24 mouse cellular contexts compared by ENCODE assay signal in genomic region chr10:127886551-127886950, GRCm38 (mm10). TPM values are rescaled to one million over a fixed set of nuclear protein-coding genes. Genes with fewer than 3 reads are reported as not detected.
DNase-seq lines count a peak whose midpoint lies in the region; ATAC-seq lines count a peak whose summit lies in the region.
"Had no signal": no experiment of that assay in that cellular context is flagged by ENCODE, and none has a peak within 500 bp of the region (broad histone marks: within the 10 kb centered on the region; RNA-seq: fewer than 3 reads in every experiment).

No protein-coding gene starts in this region.

- H3K9ac ChIP-seq in kidney, embryonic 15.5 days = no peak overlapping the region
- H3K9ac ChIP-seq in liver, embryonic 16.5 days (ENCODE audit: low read depth, low read length) = no peak overlapping the region
- H3K9ac ChIP-seq: embryonic facial prominence, embryonic 12.5 days; forebrain, embryonic 12.5 days; heart, embryonic 15.5 days had no signal

- H3K27ac ChIP-seq in kidney, embryonic 15.5 days = no peak overlapping the region
- H3K27ac ChIP-seq in liver, embryonic 16.5 days (ENCODE audit: low read length) = no peak overlapping the region
- H3K27ac ChIP-seq: embryonic facial prominence, embryonic 12.5 days; forebrain, embryonic 12.5 days; heart, adult 2 months; heart, embryonic 15.5 days had no signal

- WGBS in kidney, embryonic 15.5 days = 62% methylated on average over 1 of the region's 1 CpGs
- 55% methylated on average over 1 of the region's 1 CpGs for WGBS in liver, embryonic 16.5 days (ENCODE audit: insufficient replicate concordance)

- no peaks in the 10 kb centered on the region for H3K36me3 ChIP-seq in kidney, embryonic 15.5 days
- no peaks in the 10 kb centered on the region for H3K36me3 ChIP-seq in liver, embryonic 16.5 days (ENCODE audit: control insufficient read depth, insufficient read depth)
- H3K36me3 ChIP-seq: embryonic facial prominence, embryonic 12.5 days; forebrain, embryonic 12.5 days; heart, embryonic 15.5 days had no signal

- no peak overlapping the region for H3K4me2 ChIP-seq in kidney, embryonic 15.5 days
- H3K4me2 ChIP-seq in liver, embryonic 16.5 days (ENCODE audit: low read depth, low read length) = no peak overlapping the region
- H3K4me2 ChIP-seq: embryonic facial prominence, embryonic 12.5 days; forebrain, embryonic 12.5 days; heart, embryonic 11.5 days; heart, embryonic 15.5 days had no signal

- ATAC-seq in kidney, embryonic 15.5 days (replicated peaks; ENCODE audit: low FRiP score) = no peak
- ATAC-seq in liver, embryonic 16.5 days (ENCODE audit: low read depth) = peak; percentile 32; the same call in 1 of the 2 replicates
- ATAC-seq: activated CD4-positive, CD25-positive, alpha-beta regulatory T cell, adult 4 months; forebrain, embryonic 16.5 days; Patski had no signal

- H3K27me3 ChIP-seq in kidney, embryonic 15.5 days = no peaks in the 10 kb centered on the region
- H3K27me3 ChIP-seq in liver, embryonic 16.5 days (ENCODE audit: control insufficient read depth, insufficient read depth, low read depth, low read length) = no peaks in the 10 kb centered on the region
- H3K27me3 ChIP-seq: embryonic facial prominence, embryonic 12.5 days; forebrain, embryonic 12.5 days; heart, embryonic 15.5 days; Patski had no signal

- DNase-seq in kidney, adult 18-20 months = peak; percentile 68
- DNase-seq in liver = no peak
- DNase-seq in kidney, postnatal 14 days = peak; percentile 61
- DNase-seq in retina, postnatal 1 day = no peak
- no peak for DNase-seq in neural tube, embryonic 10.5 days (ENCODE audit: extremely low spot score, low spot score)
- DNase-seq: adrenal gland, postnatal 14 days; cerebellum, adult 11-12 months; cerebellum, adult 9-10 months; cerebellum, postnatal 25 days; gastrocnemius, postnatal 14 days; heart, adult 2 months; heart, postnatal 14 days had no signal

- H3K9me3 ChIP-seq in kidney, embryonic 15.5 days (replicated peaks) = no peaks in the 10 kb centered on the region
- no peaks in the 10 kb centered on the region for H3K9me3 ChIP-seq in liver, embryonic 16.5 days (replicated peaks; ENCODE audit: control insufficient read depth, low read length)
- H3K9me3 ChIP-seq: embryonic facial prominence, embryonic 12.5 days; forebrain, embryonic 12.5 days; heart, embryonic 15.5 days had no signal

- 0 out of 2 replicates have a peak, but pooled peaks cover 4% of the 10 kb centered on the region for H3K4me1 ChIP-seq in kidney, embryonic 15.5 days
- no peaks in the 10 kb centered on the region; the same call in 1 of the 2 replicates for H3K4me1 ChIP-seq in liver, embryonic 16.5 days (ENCODE audit: control insufficient read depth, low read depth, low read length)
- H3K4me1 ChIP-seq: forebrain, embryonic 12.5 days; heart, embryonic 15.5 days had no signal

- no peak overlapping the region for H3K4me3 ChIP-seq in kidney, embryonic 15.5 days (replicated peaks)
- H3K4me3 ChIP-seq in liver, embryonic 16.5 days (ENCODE audit: low read depth, low read length) = no peak overlapping the region
- H3K4me3 ChIP-seq: embryonic facial prominence, embryonic 12.5 days; forebrain, embryonic 12.5 days; heart, adult 2 months; heart, embryonic 15.5 days had no signal

RNA-seq across cellular contexts. Expression of gene Rdh7, which starts 2.1 kb away (rescaled TPM):
- polyA plus RNA-seq in kidney, embryonic 15.5 days (2015; fragmentation: Nextera tagmentation; extraction: Ambion mirVana) = not detected in 2 replicates
- polyA plus RNA-seq in liver, embryonic 16.5 days (2015; fragmentation: Nextera tagmentation; extraction: Ambion mirVana) = 20.8 and 33.3 TPM in 2 replicates
- polyA plus RNA-seq: activated CD4-positive, CD25-positive, alpha-beta regulatory T cell, adult 4 months; cortical plate, adult 2 months; embryonic facial prominence, embryonic 12.5 days; forebrain, embryonic 12.5 days; forebrain, embryonic 16.5 days; frontal cortex, adult 2 months; heart, adult 2 months; heart, embryonic 11.5 days; heart, embryonic 15.5 days; Patski had no signal

RNA-seq across cellular contexts. Expression of gene Sdr9c7, which starts 11.8 kb away (rescaled TPM):
- polyA plus RNA-seq in kidney, embryonic 15.5 days (2015; fragmentation: Nextera tagmentation; extraction: Ambion mirVana) = 0.08 TPM in 1 of 2 replicates, not detected in the other
- not detected in 2 replicates for polyA plus RNA-seq in liver, embryonic 16.5 days (2015; fragmentation: Nextera tagmentation; extraction: Ambion mirVana)
- polyA plus RNA-seq: activated CD4-positive, CD25-positive, alpha-beta regulatory T cell, adult 4 months; embryonic facial prominence, embryonic 12.5 days; forebrain, embryonic 12.5 days; forebrain, embryonic 16.5 days; heart, adult 2 months; heart, embryonic 11.5 days; heart, embryonic 15.5 days; Patski had no signal

RNA-seq across cellular contexts. Expression of gene Rdh16f2, which starts 20.3 kb away (rescaled TPM):
- 0.64 and 0.72 TPM in 2 replicates for polyA plus RNA-seq in kidney, embryonic 15.5 days (2015; fragmentation: Nextera tagmentation; extraction: Ambion mirVana)
- polyA plus RNA-seq in liver, embryonic 16.5 days (2015; fragmentation: Nextera tagmentation; extraction: Ambion mirVana) = 0.45 and 0.54 TPM in 2 replicates
- polyA plus RNA-seq: activated CD4-positive, CD25-positive, alpha-beta regulatory T cell, adult 4 months; cortical plate, adult 2 months; embryonic facial prominence, embryonic 12.5 days; forebrain, embryonic 12.5 days; forebrain, embryonic 16.5 days; frontal cortex, adult 2 months; heart, adult 2 months; heart, embryonic 11.5 days; heart, embryonic 15.5 days; Patski had no signal

RNA-seq across cellular contexts. Expression of gene Rdh19, which starts 36.8 kb away (rescaled TPM):
- 2.0 TPM in 2 replicates for polyA plus RNA-seq in kidney, embryonic 15.5 days (2015; fragmentation: Nextera tagmentation; extraction: Ambion mirVana)
- 0.11 TPM in 1 of 2 replicates, not detected in the other for polyA plus RNA-seq in liver, embryonic 16.5 days (2015; fragmentation: Nextera tagmentation; extraction: Ambion mirVana)
- polyA plus RNA-seq: activated CD4-positive, CD25-positive, alpha-beta regulatory T cell, adult 4 months; cortical plate, adult 2 months; embryonic facial prominence, embryonic 12.5 days; forebrain, embryonic 12.5 days; forebrain, embryonic 16.5 days; frontal cortex, adult 2 months; gonadal fat pad, adult 2 months; heart, adult 2 months; heart, embryonic 11.5 days; heart, embryonic 15.5 days; Patski had no signal

Comparison
In these comparisons a context has a peak if more than half of its experiments do, and no peak if none do; other contexts are left out.
1. DNase-seq: peak in kidney, adult 18-20 months (single experiment) and kidney, postnatal 14 days (single experiment); none in liver (single experiment), retina, postnatal 1 day (single experiment) and neural tube, embryonic 10.5 days (single experiment).
2. RNA of gene Rdh7, which starts 2.1 kb away (polyA plus RNA-seq): 20.8 to 33.3 TPM in liver, embryonic 16.5 days; not detected in kidney, embryonic 15.5 days; every median in the first group is over 10 times any median in the second.